Mouse (Mus musculus): ENCODE measurements at regions not wholly inside any gene's neighbourhood (a gene's known extent, or its start where the extent isn't known, plus 50 kb on each side); places are given as distances from the start of the nearest gene placed in this dataset.

DNA sequence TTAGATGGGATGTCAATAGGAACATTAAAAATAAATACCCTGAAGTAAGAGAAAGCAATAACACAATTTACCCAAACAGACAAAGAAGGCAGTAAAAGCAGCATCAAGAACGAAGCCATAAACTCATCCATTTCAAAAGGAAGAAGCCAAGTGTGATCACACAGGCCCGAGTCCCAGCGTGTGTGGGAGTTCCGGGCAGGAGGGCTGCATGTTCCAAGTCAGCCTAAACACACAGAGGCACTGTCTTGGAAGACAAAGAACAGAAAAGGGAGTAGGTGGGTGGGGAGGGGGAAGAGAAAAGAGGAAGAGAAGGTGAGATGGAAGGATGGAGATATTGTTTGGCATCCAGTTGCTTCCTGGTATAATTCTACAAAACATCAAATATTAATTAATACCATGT is 248.0 kb upstream of the Nr4a3 start:
- TF ChIP-seq CTCF (IDR thresholded peaks at IDR 0.05; ENCODE audit: low read depth) (no peak), EP300 (IDR thresholded peaks at IDR 0.05; ENCODE audit: low read depth) (no peak)
